Mouse (Mus musculus) ES-E14 (cell line): ENCODE results near the gene A730009L09Rik. TPM values are rescaled to one million over a fixed set of nuclear protein-coding genes. Genes with fewer than 3 reads are reported as not detected.
A peak's percentile ranks its signal among the peaks of the same experiment; 100 is the strongest.

ENCODE experiments used
- DNase-seq: peaks from one replicate; pipeline ENCODE4 v3.0.0-alpha.2; 2013; ENCODE audit warnings: low read depth, low spot score
- H3K27ac ChIP-seq: 2 replicates; pipeline ENCODE4 v1.5.1; 2012; ENCODE audit warnings: low read depth, mild to moderate bottlenecking, low read length, moderate library complexity, mixed read lengths; ENCODE audit not compliant: poor library complexity, insufficient read depth, severe bottlenecking
- H3K36me3 ChIP-seq: 2 replicates; pipeline ENCODE4 v1.6.1; 2012; ENCODE audit warnings: mild to moderate bottlenecking, low read length, moderate library complexity, mixed read lengths; ENCODE audit not compliant: control insufficient read depth, poor library complexity, insufficient read depth, severe bottlenecking
- H3K4me1 ChIP-seq, 2 experiments: fragments of 150-350 bp in 1 of 2; sonication (generic) in 1 of 2; 2 replicates each; pipeline ENCODE4 v1.6.1; 2012; ENCODE audit warnings: low read length in 2 of 2, mild to moderate bottlenecking in 1 of 2, mixed read lengths in 1 of 2; ENCODE audit not compliant: control insufficient read depth in 2 of 2, insufficient read depth in 2 of 2, poor library complexity in 1 of 2
- H3K4me3 ChIP-seq, 2 experiments: fragments of 150-350 bp in 1 of 2; sonication (generic) in 1 of 2; 2 replicates each; pipeline ENCODE4 v1.5.1; 2012; ENCODE audit warnings: low read length in 2 of 2, low read depth in 1 of 2, mild to moderate bottlenecking in 1 of 2, mixed read lengths in 1 of 2; ENCODE audit not compliant: insufficient read depth in 1 of 2, poor library complexity in 1 of 2, severe bottlenecking in 1 of 2
- H3K9ac ChIP-seq: 2 replicates; pipeline ENCODE4 v1.6.1; 2012; ENCODE audit warnings: low read depth, mild to moderate bottlenecking, low read length, mixed read lengths; ENCODE audit not compliant: poor library complexity, insufficient read depth, severe bottlenecking
- H3K9me3 ChIP-seq: fragments of 150-350 bp; sonication (generic); 2 replicates; pipeline ENCODE4 v1.6.1; 2012; ENCODE audit warnings: low read depth, mild to moderate bottlenecking, low read length; ENCODE audit not compliant: control insufficient read depth, insufficient read depth
- CHD2 ChIP-seq: IDR thresholded peaks from 2 replicates; pipeline ENCODE4 v1.6.1; 2014; ENCODE audit warnings: mild to moderate bottlenecking, low read depth, low read length, inconsistent platforms
- HCFC1 ChIP-seq: IDR thresholded peaks from 2 replicates; pipeline ENCODE4 v1.6.1; 2012; ENCODE audit warnings: low read length, inconsistent platforms, borderline replicate concordance; ENCODE audit not compliant: insufficient read depth
- MAFK ChIP-seq: IDR thresholded peaks from 2 replicates; pipeline ENCODE4 v1.6.1; 2014; ENCODE audit warnings: mild to moderate bottlenecking, low read depth, low read length, inconsistent platforms; ENCODE audit not compliant: insufficient read depth
- ZC3H11A ChIP-seq: IDR thresholded peaks from 2 replicates; pipeline ENCODE4 v1.6.1; 2012; ENCODE audit warnings: low read depth, mild to moderate bottlenecking, inconsistent platforms, low read length, borderline replicate concordance
- ZNF384 ChIP-seq: IDR thresholded peaks from 2 replicates; pipeline ENCODE4 v1.6.1; 2012; ENCODE audit warnings: low read depth, low read length, inconsistent platforms
- in situ Hi-C, 2 experiments: fragments of 600-800 bp; cut with MboI; formaldehyde crosslinking; loops; one replicate each; pipeline ENCODE4 v1.15.1; 2025; ENCODE audit warnings: low sequenced_read_pairs in 2 of 2, inconsistent platforms in 1 of 2; ENCODE audit not compliant: unreplicated experiment in 2 of 2
- total RNA-seq: library from RNA; depleted of rRNA; stranded (reverse); fragments of 300-350 nt; gene quantifications from 2 replicates; pipeline ENCODE4 v1.2.3, GENCODE M21; 2012

The A730009L09Rik gene
- total RNA-seq, 1 experiment: not detected

GRCm38 (mm10) chr16:84523061-84523460, 8.1 kb downstream of the A730009L09Rik start:
- TF ChIP-seq ZC3H11A (no peak), HCFC1 (no peak), ZNF384 (no peak), CHD2 (no peak), MAFK (no peak)
- in situ Hi-C loops: no loop called here
- Histone ChIP-seq H3K4me1 (no peaks in the 10 kb centered on the region), H3K36me3 (no peaks in the 10 kb centered on the region), H3K27ac (no peak overlapping the region), H3K9me3 (no peaks in the 10 kb centered on the region), H3K4me3 (no peak overlapping the region), H3K9ac (no peak overlapping the region)
- DNase-seq: no peak

GRCm38 (mm10) chr16:84527375-84527774, 12.5 kb downstream of the A730009L09Rik start:
- in situ Hi-C loops: no loop called here
- peak; percentile 58 for DNase-seq
- H3K4me1 ChIP-seq: no peaks in the 10 kb centered on the region
- H3K9me3 ChIP-seq: no peaks in the 10 kb centered on the region
- no peak overlapping the region for H3K9ac ChIP-seq
- TF ChIP-seq ZC3H11A (no peak), MAFK (no peak)
- H3K4me3 ChIP-seq: no peak overlapping the region
- H3K36me3 ChIP-seq: no peaks in the 10 kb centered on the region
- H3K27ac ChIP-seq: no peak overlapping the region

GRCm38 (mm10) chr16:84532803-84533202, 17.9 kb downstream of the A730009L09Rik start:
- no peak for DNase-seq
- Histone ChIP-seq H3K27ac (no peak overlapping the region), H3K4me1 (no peaks in the 10 kb centered on the region), H3K4me3 (no peak overlapping the region), H3K9me3 (no peaks in the 10 kb centered on the region), H3K36me3 (no peaks in the 10 kb centered on the region), H3K9ac (no peak overlapping the region)
- in situ Hi-C loops: no loop called here
- no peak for TF ChIP-seq ZNF384

GRCm38 (mm10) chr16:84546059-84546458, 31.1 kb downstream of the A730009L09Rik start:
- no peak for DNase-seq
- Histone ChIP-seq H3K4me1 (no peaks in the 10 kb centered on the region), H3K4me3 (no peak overlapping the region), H3K9me3 (no peaks in the 10 kb centered on the region), H3K36me3 (no peaks in the 10 kb centered on the region), H3K27ac (no peak overlapping the region), H3K9ac (no peak overlapping the region)
- in situ Hi-C loops: no loop called here
- TF ChIP-seq CHD2 (no peak), ZNF384 (no peak), HCFC1 (no peak), ZC3H11A (no peak), MAFK (no peak)

GRCm38 (mm10) chr16:84549122-84549521, 34.2 kb downstream of the A730009L09Rik start:
- TF ChIP-seq ZC3H11A (no peak), ZNF384 (no peak)

More at GRCm38 (mm10) chr16:84549122-84549521, 34.2 kb downstream of the A730009L09Rik start:
- H3K4me3 ChIP-seq: no peak overlapping the region
- no peak overlapping the region for H3K27ac ChIP-seq
- no peak for DNase-seq
- no peaks in the 10 kb centered on the region for H3K36me3 ChIP-seq
- no peaks in the 10 kb centered on the region for H3K9me3 ChIP-seq
- H3K9ac ChIP-seq: no peak overlapping the region
- no peaks in the 10 kb centered on the region for H3K4me1 ChIP-seq
- in situ Hi-C loops: no loop called here
